Mouse (Mus musculus): ENCODE data around the gene Gm128.

- no peak for TF ChIP-seq CTCF (IDR thresholded peaks at IDR 0.05; ENCODE audit: low read depth, low read length)
- TF ChIP-seq TAL1 (conservative IDR thresholded peaks at IDR 0.05; ENCODE audit: low read depth, low read length) = no peak
These were observed 20.6 kb upstream of the Gm128 start for GRCm38 (mm10) chr3:95261975-95262374.
